Mouse (Mus musculus): ENCODE data around the gene Clic1.
"Not testable (repeated sequence)": the region's sequence is repeated elsewhere in the genome, so short reads cannot be mapped to it uniquely, and the experiment has no call there.

Gene Clic1

GRCm38 (mm10) chr17:35021163-35021808 is 28.5 kb upstream of the Clic1 start:
- DNase-seq (ENCODE audit: low spot score in 2 of 2): peak; percentile 87 to 88

- DNase-seq (ENCODE audit: low spot score in 2 of 2): no peak
Observed at GRCm38 (mm10) chr17:35021842-35022477, 27.8 kb upstream of the Clic1 start.

- no peak for DNase-seq (ENCODE audit: low spot score in 2 of 2)
Observed at GRCm38 (mm10) chr17:35022541-35023060, 27.2 kb upstream of the Clic1 start.

- DNase-seq (ENCODE audit: low spot score in 2 of 2): no peak
Observed at GRCm38 (mm10) chr17:35023221-35023620, 26.5 kb upstream of the Clic1 start.

- no peak for DNase-seq (ENCODE audit: low spot score in 2 of 2)
Observed at GRCm38 (mm10) chr17:35023756-35024155, 26.0 kb upstream of the Clic1 start.

- no peak for DNase-seq (ENCODE audit: low spot score in 2 of 2)
Observed at GRCm38 (mm10) chr17:35024261-35024660, 25.5 kb upstream of the Clic1 start.

GRCm38 (mm10) chr17:35024691-35025488 is 24.9 kb upstream of the Clic1 start:
- no peak for DNase-seq (ENCODE audit: low spot score in 2 of 2)

- no peak for DNase-seq (ENCODE audit: low spot score in 2 of 2)
Observed at GRCm38 (mm10) chr17:35026206-35026605, 23.6 kb upstream of the Clic1 start.

- no peak for DNase-seq (ENCODE audit: low spot score in 2 of 2)
Observed at GRCm38 (mm10) chr17:35027277-35028068, 22.3 kb upstream of the Clic1 start, which contains the start of gene Sapcd1. TSS of gene Sapcd1 (minus strand) at chr17:35028016.

GRCm38 (mm10) chr17:35028315-35028714 is 21.5 kb upstream of the Clic1 start:
- no peak for DNase-seq (ENCODE audit: low spot score in 2 of 2)

GRCm38 (mm10) chr17:35029691-35030532 is 19.9 kb upstream of the Clic1 start:
- DNase-seq (ENCODE audit: low spot score in 2 of 2): no peak

- no peak for DNase-seq (ENCODE audit: low spot score in 2 of 2)
Observed at GRCm38 (mm10) chr17:35031272-35031671, 18.5 kb upstream of the Clic1 start.

- DNase-seq (ENCODE audit: low spot score in 2 of 2): no peak
Observed at GRCm38 (mm10) chr17:35031880-35032279, 17.9 kb upstream of the Clic1 start.

GRCm38 (mm10) chr17:35032323-35032870 is 17.4 kb upstream of the Clic1 start:
- DNase-seq (ENCODE audit: low spot score in 2 of 2): no peak

GRCm38 (mm10) chr17:35033703-35034102 is 16.1 kb upstream of the Clic1 start:
- DNase-seq (ENCODE audit: low spot score in 2 of 2): not testable (repeated sequence)

- no peak for DNase-seq (ENCODE audit: low spot score in 2 of 2)
Observed at GRCm38 (mm10) chr17:35034896-35035295, 14.9 kb upstream of the Clic1 start.

- DNase-seq (ENCODE audit: low spot score in 2 of 2): no peak
Observed at GRCm38 (mm10) chr17:35039121-35039873, 10.5 kb upstream of the Clic1 start.

- DNase-seq (ENCODE audit: low spot score in 2 of 2): no peak
Observed at GRCm38 (mm10) chr17:35043794-35044193, 6.0 kb upstream of the Clic1 start.
